Mouse (Mus musculus) MEL (cell line): Measurements from ENCODE around the gene Cacng5. TPM values are rescaled to one million over a fixed set of nuclear protein-coding genes. Genes with fewer than 3 reads are reported as not detected.

Source experiments
- DNase-seq: peaks from one replicate; pipeline ENCODE4 v3.0.0; 2011; ENCODE audit warnings: low read depth, low spot score
- H3K27ac ChIP-seq: 2 replicates; pipeline ENCODE4 v1.5.1; 2012; ENCODE audit warnings: low read depth, mild to moderate bottlenecking, control low read depth, low read length, moderate library complexity; ENCODE audit not compliant: control insufficient read depth
- H3K27me3 ChIP-seq, 2 experiments: fragments of 150-350 bp in 1 of 2; sonication (generic) in 1 of 2; 2 replicates each; pipeline ENCODE4 v1.6.1; 2012; ENCODE audit warnings: low read length in 2 of 2, mild to moderate bottlenecking in 2 of 2, improper control_type of control experiment in 1 of 2, moderate library complexity in 1 of 2; ENCODE audit not compliant: insufficient read depth in 2 of 2, control insufficient read depth in 1 of 2
- H3K36me3 ChIP-seq, 2 experiments: 2 replicates each; pipeline ENCODE4 v1.6.1; 2012 to 2014; ENCODE audit warnings: low read length in 2 of 2, improper control_type of control experiment in 1 of 2, inconsistent platforms in 1 of 2, mild to moderate bottlenecking in 1 of 2; ENCODE audit not compliant: insufficient read depth in 2 of 2, control insufficient read depth in 1 of 2
- H3K4me1 ChIP-seq, 2 experiments: fragments of 150-350 bp in 1 of 2; sonication (generic) in 1 of 2; 2 replicates each; pipeline ENCODE4 v1.6.1; 2012; ENCODE audit warnings: low read length in 2 of 2, improper control_type of control experiment in 1 of 2, mild to moderate bottlenecking in 1 of 2; ENCODE audit not compliant: insufficient read depth in 2 of 2, control insufficient read depth in 1 of 2
- H3K4me3 ChIP-seq, 2 experiments: fragments of 150-350 bp in 1 of 2; sonication (generic) in 1 of 2; 2 replicates each; pipeline ENCODE4 v1.5.1; 2012; ENCODE audit warnings: low read depth in 2 of 2, low read length in 2 of 2, mild to moderate bottlenecking in 2 of 2, moderate library complexity in 2 of 2, control low read depth in 1 of 2, improper control_type of control experiment in 1 of 2; ENCODE audit not compliant: control insufficient read depth in 1 of 2, insufficient read depth in 1 of 2
- H3K79me2 ChIP-seq: 2 replicates; pipeline ENCODE4 v1.6.1; 2012; ENCODE audit warnings: mild to moderate bottlenecking, low read length, moderate library complexity; ENCODE audit not compliant: control insufficient read depth, poor library complexity, insufficient read depth
- H3K9ac ChIP-seq: 2 replicates; pipeline ENCODE4 v1.6.1; 2012; ENCODE audit warnings: low read depth, mild to moderate bottlenecking, control low read depth, low read length, moderate library complexity; ENCODE audit not compliant: control insufficient read depth, poor library complexity, severe bottlenecking
- H3K9me3 ChIP-seq: fragments of 150-350 bp; sonication (generic); replicated peaks from 2 replicates; pipeline ENCODE4 v1.6.1; 2012; ENCODE audit warnings: mild to moderate bottlenecking, low read length, improper control_type of control experiment, moderate library complexity; ENCODE audit not compliant: insufficient read depth
- JUND ChIP-seq: IDR thresholded peaks from 2 replicates; pipeline ENCODE4 v1.6.1; 2011; ENCODE audit warnings: low read depth, mild to moderate bottlenecking, improper control_type of control experiment, low read length
- MYC ChIP-seq: IDR thresholded peaks from 2 replicates; pipeline ENCODE4 v1.6.1; 2011; ENCODE audit warnings: low read depth, mild to moderate bottlenecking, low read length, improper control_type of control experiment, moderate library complexity
- NRF1 ChIP-seq: IDR thresholded peaks from 2 replicates; pipeline ENCODE4 v1.6.1; 2014; ENCODE audit warnings: low read depth, mild to moderate bottlenecking, inconsistent platforms, low read length, improper control_type of control experiment, moderate library complexity; ENCODE audit not compliant: poor library complexity, insufficient read depth, severe bottlenecking
- POLR2AphosphoS5 ChIP-seq: IDR thresholded peaks from 2 replicates; pipeline ENCODE4 v1.6.1; 2012; ENCODE audit warnings: low read depth, borderline replicate concordance, mild to moderate bottlenecking, inconsistent platforms, low read length, moderate library complexity, mixed read lengths
- USF1 ChIP-seq: IDR thresholded peaks from 2 replicates; pipeline ENCODE4 v1.6.1; 2014; ENCODE audit warnings: low read depth, mild to moderate bottlenecking, inconsistent platforms, low read length, improper control_type of control experiment, moderate library complexity
- ZC3H11A ChIP-seq: IDR thresholded peaks from 2 replicates; pipeline ENCODE4 v1.6.1; 2012; ENCODE audit warnings: low read depth, mild to moderate bottlenecking, inconsistent platforms, low read length, improper control_type of control experiment
- polyA plus RNA-seq, 2 experiments: library from polyadenylated mRNA; stranded (reverse) in 1 of 2; unstranded in 1 of 2; fragments of >175 nt in 1 of 2; fragments of >200 nt in 1 of 2; gene quantifications; 2 replicates each; pipeline versions ENCODE4 v1.2.1 to v1.2.4; 2012; ENCODE audit warnings: low replicate concordance in 2 of 2, low read depth in 1 of 2; ENCODE audit not compliant: insufficient read length in 2 of 2, insufficient read depth in 1 of 2, missing spikeins in 1 of 2
- total RNA-seq: library from RNA; depleted of rRNA; stranded (reverse); fragments of 300-350 nt; gene quantifications from 2 replicates; pipeline ENCODE4 v1.2.3, GENCODE M21; 2012; rRNA removed

Cacng5 gene
- total and polyA plus RNA-seq, 3 experiments = not detected

DNA sequence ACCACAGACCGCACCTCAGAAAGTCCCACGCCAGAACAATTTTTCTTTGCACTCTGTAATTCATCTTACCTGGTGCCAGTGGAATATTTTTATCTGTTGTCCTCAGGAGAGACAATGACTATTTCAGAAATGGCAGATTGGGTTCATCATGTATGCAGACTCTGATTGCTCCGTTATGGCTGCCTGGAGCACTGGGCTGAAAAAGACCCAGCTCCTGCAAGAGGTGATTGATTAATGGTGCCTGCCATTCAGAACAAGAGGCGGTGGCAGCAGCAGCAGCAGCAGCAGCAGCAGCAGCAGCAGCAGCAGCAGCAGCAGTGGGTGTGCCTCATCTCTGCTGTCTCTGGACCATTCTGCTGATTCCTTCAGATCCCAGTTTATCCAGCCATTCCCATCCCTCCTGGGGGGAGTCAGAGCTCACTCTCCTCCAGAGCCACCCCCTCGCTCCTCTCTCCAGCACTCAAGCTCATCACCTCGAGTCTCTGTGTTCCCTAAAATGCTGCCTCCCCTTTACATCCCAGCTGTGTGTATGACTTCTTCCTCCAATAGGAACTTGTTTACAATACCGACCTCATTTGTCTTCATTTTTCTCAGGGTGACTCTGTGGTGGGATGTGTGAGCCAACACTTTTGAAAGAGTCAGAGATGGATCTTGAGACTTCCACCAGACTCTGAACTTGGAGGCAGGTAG, 81.4 kb downstream of the Cacng5 start:
- Histone ChIP-seq H3K79me2 (no peaks in the 10 kb centered on the region), H3K36me3 (no peaks in the 10 kb centered on the region), H3K4me1 (no peaks in the 10 kb centered on the region), H3K27ac (no peak overlapping the region), H3K9me3 (no peaks in the 10 kb centered on the region), H3K27me3 (peaks cover 2 to 13% of the 10 kb centered on the region in 2 experiments; a peak in 3 of 4 replicates)
- no peak for DNase-seq
- TF ChIP-seq NRF1 (no peak), ZC3H11A (no peak), MYC (no peak), POLR2AphosphoS5 (no peak), USF1 (no peak), JUND (no peak)
- TF ChIP-seq, all 39 proteins: peak for 0
- Histone ChIP-seq H3K9ac (no peak overlapping the region), H3K4me3 (no peak overlapping the region)

Other genes with a start within 250 kb of the Cacng5 start
- not detected in 2 replicates for gene Cacng1, start 198.5 kb downstream of the Cacng5 start, total RNA-seq
- not detected for gene Cacng1, start 198.5 kb downstream of the Cacng5 start, polyA plus RNA-seq
- not detected in 2 replicates for gene Cacng4, start 120.5 kb downstream of the Cacng5 start, total RNA-seq
- gene Cacng4, start 120.5 kb downstream of the Cacng5 start, polyA plus RNA-seq = not detected